Mouse (Mus musculus) cerebellum, adult 2 months (tissue): ENCODE results near the gene Nectin1.

Source experiments
- CTCF ChIP-seq: fragments of 200-500 bp; IDR thresholded peaks from 2 replicates; pipeline ENCODE4 v1.5.1; 2011; ENCODE audit warnings: low read depth, mild to moderate bottlenecking, control low read depth, low read length, moderate library complexity, borderline replicate concordance; ENCODE audit not compliant: insufficient read depth
- POLR2A ChIP-seq: fragments of 200-500 bp; IDR thresholded peaks from 2 replicates; pipeline ENCODE4 v1.6.1; 2011; ENCODE audit warnings: low read length, control low read depth, borderline replicate concordance; ENCODE audit not compliant: insufficient read depth

- TF ChIP-seq POLR2A (no peak), CTCF (no peak)
Measured at GRCm38 (mm10) chr9:43792681-43793080, 48.9 kb downstream of the Nectin1 start.
